In genomic region chr7:27540521-27540920, GRCm38 (mm10) we compare ENCODE assay signal across 15 mouse cellular contexts. TPM values are rescaled to one million over a fixed set of nuclear protein-coding genes. Genes with fewer than 3 reads are reported as not detected.
DNase-seq lines count a peak whose midpoint lies in the region; ATAC-seq lines count a peak whose summit lies in the region.
"Had no signal": no experiment of that assay in that cellular context is flagged by ENCODE, and none has a peak within 500 bp of the region (broad histone marks: within the 10 kb centered on the region; RNA-seq: fewer than 3 reads in every experiment).

No protein-coding gene starts in this region.

- no peaks in the 10 kb centered on the region for H3K9me3 ChIP-seq in heart, embryonic 11.5 days (replicated peaks; ENCODE audit: control insufficient read depth, low read length)
- H3K9me3 ChIP-seq in liver, embryonic 16.5 days (replicated peaks; ENCODE audit: control insufficient read depth, low read length): no peaks in the 10 kb centered on the region

- no peak overlapping the region for H3K9ac ChIP-seq in heart, embryonic 11.5 days (ENCODE audit: low read depth, low read length)
- peak overlapping the region; percentile 47 for H3K9ac ChIP-seq in liver, embryonic 16.5 days (ENCODE audit: low read depth, low read length)

- H3K4me2 ChIP-seq in heart, embryonic 11.5 days: no peak overlapping the region
- H3K4me2 ChIP-seq in liver, embryonic 16.5 days (ENCODE audit: low read depth, low read length): peak overlapping the region; percentile 78

- DNase-seq in heart, postnatal 36 days: no peak
- DNase-seq in 416B (ENCODE audit: low read depth): peak; percentile 21
- no peak for DNase-seq in urinary bladder, postnatal 14 days (ENCODE audit: low spot score)
- DNase-seq in gastrocnemius, postnatal 4 days (ENCODE audit: low spot score in 2 of 2): no peak
- no peak for DNase-seq in urinary bladder, postnatal 4 days (ENCODE audit: low spot score in 2 of 2)
- DNase-seq: B cell, adult 2 months; cerebellum, adult 11-12 months; gastrocnemius, postnatal 36 days; heart, postnatal 14 days had no signal

- H3K4me3 ChIP-seq in heart, embryonic 11.5 days (ENCODE audit: low read depth, low read length): no peak overlapping the region
- peak overlapping the region; percentile 69 for H3K4me3 ChIP-seq in liver, embryonic 16.5 days (ENCODE audit: low read depth, low read length)

- WGBS in heart, embryonic 11.5 days (ENCODE audit: insufficient replicate concordance): 62% methylated on average over 2 of the region's 2 CpGs
- WGBS in liver, embryonic 16.5 days (ENCODE audit: insufficient replicate concordance): 36% methylated on average over 2 of the region's 2 CpGs

- no peak overlapping the region for H3K27ac ChIP-seq in heart, embryonic 11.5 days (ENCODE audit: low read depth, low read length)
- peak overlapping the region; percentile 87 for H3K27ac ChIP-seq in liver, embryonic 16.5 days (ENCODE audit: low read length)
- H3K27ac ChIP-seq: hindbrain, postnatal 0 days; kidney, postnatal 0 days had no signal

- H3K27me3 ChIP-seq in heart, embryonic 11.5 days (ENCODE audit: control insufficient read depth, insufficient read depth, low read length): no peaks in the 10 kb centered on the region
- H3K27me3 ChIP-seq in liver, embryonic 16.5 days (ENCODE audit: control insufficient read depth, insufficient read depth, low read depth, low read length): no peaks in the 10 kb centered on the region

- 0 out of 2 replicates have a peak, but pooled peaks have one; percentile 23 for ATAC-seq in heart, embryonic 11.5 days (replicated peaks; ENCODE audit: insufficient number of reproducible peaks, low FRiP score, low TSS enrichment)
- ATAC-seq in erythroblast, adult 5-6 weeks (replicated peaks; ENCODE audit: low FRiP score, poor library complexity, severe bottlenecking): peak; percentile 78
- ATAC-seq in liver, embryonic 16.5 days (ENCODE audit: low read depth): peak; percentile 88
- ATAC-seq: lung, postnatal 0 days had no signal

- peaks cover 11% of the 10 kb centered on the region for H3K4me1 ChIP-seq in heart, embryonic 11.5 days (ENCODE audit: control insufficient read depth, insufficient read depth, low read length)
- H3K4me1 ChIP-seq in liver, embryonic 16.5 days (ENCODE audit: control insufficient read depth, low read depth, low read length): peaks cover 74% of the 10 kb centered on the region

- H3K36me3 ChIP-seq in heart, embryonic 11.5 days (ENCODE audit: control insufficient read depth, insufficient read depth, low read length): peaks cover 3% of the 10 kb centered on the region; the same call in 1 of the 2 replicates
- peaks cover 6% of the 10 kb centered on the region; the same call in 1 of the 2 replicates for H3K36me3 ChIP-seq in liver, embryonic 16.5 days (ENCODE audit: control insufficient read depth, insufficient read depth)

- intact Hi-C loops in heart, postnatal 36 days (cut with DNase I): no loop called here

RNA-seq across cellular contexts. Expression of gene Pld3, which starts 12.5 kb away (rescaled TPM):
- polyA plus RNA-seq in heart, embryonic 11.5 days (2014; fragmentation: Nextera tagmentation; extraction: Ambion mirVana): 59.5 and 64.2 TPM in 2 replicates
- 10 to 100 TPM; 26.0 to 29.0 TPM for total RNA-seq in heart, postnatal 36 days (2021)
- 128 and 139 TPM in 2 replicates for total RNA-seq in erythroblast, adult 5-6 weeks (2015; ENCODE audit: low replicate concordance)
- total RNA-seq in erythroblast, adult 5-6 weeks (2017; ENCODE audit: low replicate concordance): 73.6 and 84.7 TPM in 2 replicates
- 85.0 and 101 TPM in 2 replicates for polyA plus RNA-seq in liver, embryonic 16.5 days (2015; fragmentation: Nextera tagmentation; extraction: Ambion mirVana)
- total RNA-seq in gastrocnemius, postnatal 4 days (2021): 10 to 100 TPM; 45.0 to 47.7 TPM

RNA-seq across cellular contexts. Expression of gene 2310022A10Rik, which starts 12.5 kb away (rescaled TPM):
- polyA plus RNA-seq in heart, embryonic 11.5 days (2014; fragmentation: Nextera tagmentation; extraction: Ambion mirVana): 22.5 and 29.3 TPM in 2 replicates
- 10 to 100 TPM; 67.6 to 69.0 TPM for total RNA-seq in heart, postnatal 36 days (2021)
- total RNA-seq in erythroblast, adult 5-6 weeks (2015; ENCODE audit: low replicate concordance): 2.9 TPM in 1 of 2 replicates, not detected in the other
- total RNA-seq in erythroblast, adult 5-6 weeks (2017; ENCODE audit: low replicate concordance): 3.6 and 10.4 TPM in 2 replicates
- 15.6 and 16.1 TPM in 2 replicates for polyA plus RNA-seq in liver, embryonic 16.5 days (2015; fragmentation: Nextera tagmentation; extraction: Ambion mirVana)
- 100 to 1,000 TPM; 100 to 115 TPM for total RNA-seq in gastrocnemius, postnatal 4 days (2021)

RNA-seq across cellular contexts. Expression of gene Hipk4, which starts 17.5 kb away (rescaled TPM):
- 0.44 and 0.57 TPM in 2 replicates for polyA plus RNA-seq in heart, embryonic 11.5 days (2014; fragmentation: Nextera tagmentation; extraction: Ambion mirVana)
- under 1 TPM; 0.14 to 0.17 TPM for total RNA-seq in heart, postnatal 36 days (2021)
- total RNA-seq in erythroblast, adult 5-6 weeks (2015; ENCODE audit: low replicate concordance): not detected in 2 replicates
- total RNA-seq in erythroblast, adult 5-6 weeks (2017; ENCODE audit: low replicate concordance): not detected in 2 replicates
- 0.09 TPM in 1 of 2 replicates, not detected in the other for polyA plus RNA-seq in liver, embryonic 16.5 days (2015; fragmentation: Nextera tagmentation; extraction: Ambion mirVana)
- total RNA-seq in gastrocnemius, postnatal 4 days (2021): 1 to 10 TPM in 1 of 2 experiments, under 1 TPM in 1; 0.73 to 1.1 TPM

RNA-seq across cellular contexts. Expression of gene Prx, which starts 41.4 kb away (rescaled TPM):
- 0.76 and 0.96 TPM in 2 replicates for polyA plus RNA-seq in heart, embryonic 11.5 days (2014; fragmentation: Nextera tagmentation; extraction: Ambion mirVana)
- under 1 TPM; 0.95 to 0.97 TPM for total RNA-seq in heart, postnatal 36 days (2021)
- not detected in 2 replicates for total RNA-seq in erythroblast, adult 5-6 weeks (2015; ENCODE audit: low replicate concordance)
- total RNA-seq in erythroblast, adult 5-6 weeks (2017; ENCODE audit: low replicate concordance): 0.28 and 0.43 TPM in 2 replicates
- 0.74 and 0.81 TPM in 2 replicates for polyA plus RNA-seq in liver, embryonic 16.5 days (2015; fragmentation: Nextera tagmentation; extraction: Ambion mirVana)
- total RNA-seq in gastrocnemius, postnatal 4 days (2021): 10 to 100 TPM; 36.6 to 38.2 TPM

RNA-seq across cellular contexts. Expression of gene Akt2, which starts 50.8 kb away (rescaled TPM):
- polyA plus RNA-seq in heart, embryonic 11.5 days (2014; fragmentation: Nextera tagmentation; extraction: Ambion mirVana): 72.1 and 78.0 TPM in 2 replicates
- 100 to 1,000 TPM; 172 to 194 TPM for total RNA-seq in heart, postnatal 36 days (2021)
- total RNA-seq in erythroblast, adult 5-6 weeks (2015; ENCODE audit: low replicate concordance): 22.7 and 25.1 TPM in 2 replicates
- 51.2 and 57.6 TPM in 2 replicates for total RNA-seq in erythroblast, adult 5-6 weeks (2017; ENCODE audit: low replicate concordance)
- polyA plus RNA-seq in liver, embryonic 16.5 days (2015; fragmentation: Nextera tagmentation; extraction: Ambion mirVana): 24.8 and 26.3 TPM in 2 replicates
- total RNA-seq in gastrocnemius, postnatal 4 days (2021): 100 to 1,000 TPM; 183 to 188 TPM

Comparison
In these comparisons a context has a peak if more than half of its experiments do, and no peak if none do; other contexts are left out.
1. ATAC-seq: peak in every context shown above with its lines; median percentile 88 in liver, embryonic 16.5 days; 78 in erythroblast, adult 5-6 weeks; 23 in heart, embryonic 11.5 days.
2. RNA of gene 2310022A10Rik, which starts 12.5 kb away (total RNA-seq): 100 to 115 TPM in gastrocnemius, postnatal 4 days and 67.6 to 69.0 TPM in heart, postnatal 36 days; 2.9 to 10.4 TPM in erythroblast, adult 5-6 weeks; every median in the first group is over 4 times any median in the second.